Mouse (Mus musculus): ENCODE measurements around the gene Gas2l2. TPM values are rescaled to one million over a fixed set of nuclear protein-coding genes. Genes with fewer than 3 reads are reported as not detected.

Gene Gas2l2
- not detected for total RNA-seq (2023)

GRCm38 (mm10) chr11:83429355-83429754 is at the start of gene Gas2l2:
TSS of gene Gas2l2 (minus strand) at chr11:83429455.

GRCm38 (mm10) chr11:83472324-83473234 is 43.3 kb upstream of the Gas2l2 start, which contains the start of gene Taf15:
TSS of gene Taf15 (plus strand) at chr11:83473086.

GRCm38 (mm10) chr11:83462711-83463244 is 33.5 kb upstream of the Gas2l2 start, which contains the start of gene Mmp28:
TSS of gene Mmp28 (minus strand) at chr11:83463071.

DNA sequence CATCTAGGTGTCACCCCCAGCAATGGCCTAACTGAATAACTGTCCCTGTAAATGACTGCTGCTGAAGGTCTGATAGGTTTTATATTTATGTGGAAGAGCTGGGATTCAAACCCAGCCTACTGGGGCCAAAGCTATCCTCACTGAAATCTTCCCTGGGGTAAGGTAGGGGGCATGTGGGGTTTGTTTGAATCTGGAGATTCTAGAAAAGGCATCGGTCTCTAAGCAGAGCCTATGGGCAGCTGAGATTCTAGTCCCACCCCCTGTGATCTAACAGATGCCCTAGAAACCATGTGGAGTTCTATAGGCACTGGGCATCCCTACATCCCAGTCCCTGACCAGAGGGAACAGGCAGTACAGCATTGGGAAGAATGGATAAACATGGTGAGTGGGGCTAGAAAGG is 8.1 kb upstream of the Gas2l2 start, which contains the start of gene 1700020L24Rik:
1700020L24Rik (plus strand) TSS at position 301 of the 400 bp plus-strand sequence.

GRCm38 (mm10) chr11:83409087-83409754 is 20.0 kb downstream of the Gas2l2 start, which contains the start of gene Rasl10b:
TSS of gene Rasl10b (plus strand) at chr11:83409137.

Other genes with a start within 250 kb of the Gas2l2 start
- gene Slfn3, start 238.1 kb downstream of the Gas2l2 start, total RNA-seq (2023) = 4.6 TPM
- not detected for gene Slfn14, start 142.7 kb downstream of the Gas2l2 start, total RNA-seq (2023)
- gene Ap2b1, start 130.4 kb downstream of the Gas2l2 start, total RNA-seq (2023) = 106 TPM
- gene Pex12, start 126.9 kb downstream of the Gas2l2 start, total RNA-seq (2023) = 9.4 TPM
- gene Rasl10b, start 20.3 kb downstream of the Gas2l2 start, total RNA-seq (2023) = 0.89 TPM
- not detected for gene 1700020L24Rik, start 8.2 kb upstream of the Gas2l2 start, total RNA-seq (2023)
- not detected for gene Mmp28, start 33.6 kb upstream of the Gas2l2 start, total RNA-seq (2023)
- 145 TPM for gene Taf15, start 43.6 kb upstream of the Gas2l2 start, total RNA-seq (2023)
- not detected for gene Heatr9, start 92.7 kb upstream of the Gas2l2 start, total RNA-seq (2023)
- gene Ccl5, start 101.1 kb upstream of the Gas2l2 start, total RNA-seq (2023) = 19.3 TPM
- 0.49 TPM for gene Ccl9, start 149.2 kb upstream of the Gas2l2 start, total RNA-seq (2023)
- gene Ccl6, start 163.6 kb upstream of the Gas2l2 start, total RNA-seq (2023) = 4.1 TPM
- gene Rpl9-ps1, start 216.2 kb upstream of the Gas2l2 start, total RNA-seq (2023) = not detected
- 7.2 TPM for gene Ccl3, start 219.9 kb upstream of the Gas2l2 start, total RNA-seq (2023)
- gene Ccl4, start 233.1 kb upstream of the Gas2l2 start, total RNA-seq (2023) = 7.4 TPM